Mouse (Mus musculus) layer of hippocampus, adult 2 months (tissue): ENCODE results near the gene Krt6b. TPM values are rescaled to one million over a fixed set of nuclear protein-coding genes. Genes with fewer than 3 reads are reported as not detected.
"Not testable (repeated sequence)": the region's sequence is repeated elsewhere in the genome, so short reads cannot be mapped to it uniquely, and the experiment has no call there.

Experiments used
- DNase-seq, 2 experiments: peaks; one replicate each; pipeline ENCODE4 v3.0.0; 2022; ENCODE audit warnings: low spot score in 2 of 2
- H3K27ac ChIP-seq: fragments of 200-600 bp; 2 replicates; pipeline ENCODE4 v1.8.1; 2022
- H3K4me3 ChIP-seq: fragments of 200-600 bp; 2 replicates; pipeline ENCODE4 v1.8.1; 2022; ENCODE audit warnings: mild to moderate bottlenecking
- CTCF ChIP-seq: fragments of 200-600 bp; conservative IDR thresholded peaks from 2 replicates; pipeline ENCODE4 v1.8.1; 2022; ENCODE audit warnings: antibody characterized with exemption, mild to moderate bottlenecking, moderate library complexity
- long read RNA-seq, 2 experiments: library from polyadenylated mRNA; stranded (forward); transcript quantifications; one replicate each; pipeline ENCODE4 v2.0.0; 2021; ENCODE audit warnings: borderline mapping rate in 2 of 2
- total RNA-seq, 2 experiments: library from RNA; stranded (reverse); gene quantifications; 2 replicates each; pipeline ENCODE4 v1.2.3; 2021

Krt6b gene
- total RNA-seq: not detected
- long read RNA-seq, experiment 1: 0 reads
- long read RNA-seq, experiment 2: 0 reads

DNA sequence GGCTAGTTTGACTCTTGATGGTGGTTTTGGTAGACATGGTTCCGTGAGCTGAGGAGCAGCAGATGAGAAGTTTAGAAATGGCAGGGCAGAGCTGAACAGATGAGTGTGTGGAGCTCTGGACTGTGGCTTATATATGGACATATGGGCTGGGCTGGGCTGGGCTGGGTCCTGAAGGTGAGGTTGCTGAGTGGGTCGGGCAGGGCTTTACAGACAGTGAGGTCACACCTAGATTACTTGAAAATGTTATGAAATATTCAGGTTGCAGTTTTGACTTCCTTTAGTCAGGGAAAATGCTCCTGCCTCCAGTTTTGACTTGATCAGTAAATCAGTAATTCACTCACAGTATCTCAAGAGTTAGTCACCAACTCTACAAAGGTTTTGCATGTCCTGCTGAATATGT is at the start of gene Krt6b:
Gene Krt6b, minus strand, starts transcription at position 101 of the 400 bp plus-strand sequence.
- DNase-seq: no peak
- TF ChIP-seq CTCF: no peak
- Histone ChIP-seq H3K4me3 (no peak within 1 kb of the TSS), H3K27ac (no peak within 1 kb of the TSS)

DNA sequence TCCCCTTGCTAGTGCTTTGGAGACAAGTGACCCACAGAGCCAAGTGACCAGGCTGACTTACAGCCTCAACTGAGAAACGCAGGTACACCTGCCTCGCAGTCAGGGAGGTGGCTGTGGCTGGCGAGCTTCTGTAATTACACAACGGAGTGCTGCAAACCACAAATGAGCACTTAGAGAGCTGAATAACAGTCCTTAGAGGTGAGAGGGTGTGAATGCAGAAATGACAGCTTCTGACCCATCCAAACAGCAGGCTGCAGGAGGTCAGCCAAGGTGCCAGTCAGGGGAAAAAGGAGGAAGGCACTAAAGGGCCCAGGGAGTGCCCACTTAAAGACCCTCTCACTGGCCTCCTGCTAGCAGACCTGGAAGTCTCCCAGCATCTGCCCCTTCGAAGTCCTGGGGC is 44.6 kb upstream of the Krt6b start:
- no peak overlapping the region for H3K27ac ChIP-seq
- no peak for TF ChIP-seq CTCF
- H3K4me3 ChIP-seq: no peak overlapping the region
- DNase-seq: no peak

DNA sequence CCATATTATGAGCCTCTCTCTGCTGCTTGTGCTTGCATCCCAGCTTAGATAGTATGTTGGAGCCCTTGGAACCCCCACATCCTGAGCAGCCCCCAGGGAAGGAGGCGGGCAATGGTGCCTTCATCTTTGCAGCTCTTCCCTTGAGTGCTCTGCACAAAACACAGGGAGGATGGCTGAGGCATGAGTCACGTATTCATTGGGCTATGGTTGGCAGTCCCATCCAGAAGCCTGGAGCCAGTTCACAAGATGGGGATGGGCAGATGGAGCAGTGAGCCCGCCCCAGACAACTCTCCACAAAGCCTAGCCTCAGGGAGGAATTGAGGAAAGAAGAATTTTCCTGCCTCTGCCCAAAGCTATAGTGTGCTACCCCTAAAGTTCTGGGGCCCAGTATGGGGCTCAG is 35.7 kb upstream of the Krt6b start:
- TF ChIP-seq CTCF: no peak
- no peak for DNase-seq
- Histone ChIP-seq H3K27ac (no peak overlapping the region), H3K4me3 (no peak overlapping the region)

GRCm38 (mm10) chr15:101714356-101714755 is 34.3 kb upstream of the Krt6b start:
- no peak for TF ChIP-seq CTCF
- no peak overlapping the region for H3K4me3 ChIP-seq
- DNase-seq: no peak
- H3K27ac ChIP-seq: no peak overlapping the region

DNA sequence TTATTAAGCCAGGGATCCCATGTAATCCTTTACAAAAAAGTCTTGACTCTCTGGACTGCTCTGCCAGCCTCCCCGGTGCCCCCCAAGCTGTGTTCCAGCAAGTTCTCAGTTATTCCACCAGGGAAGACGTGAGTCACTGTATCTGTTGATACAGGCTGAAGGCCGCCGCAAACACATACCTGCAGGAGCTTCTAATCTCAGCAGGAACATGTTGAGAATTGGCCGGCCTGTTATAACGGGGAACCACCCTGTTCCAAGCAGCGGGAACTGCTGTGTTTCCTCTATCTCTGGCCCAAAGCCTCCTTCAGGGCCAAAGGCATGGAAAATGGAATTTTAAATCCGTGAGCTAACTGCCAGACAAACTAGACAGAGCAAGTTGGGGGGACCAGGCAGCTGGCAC is 33.6 kb upstream of the Krt6b start:
- H3K27ac ChIP-seq: no peak overlapping the region
- no peak for TF ChIP-seq CTCF
- H3K4me3 ChIP-seq: no peak overlapping the region
- DNase-seq: no peak

DNA sequence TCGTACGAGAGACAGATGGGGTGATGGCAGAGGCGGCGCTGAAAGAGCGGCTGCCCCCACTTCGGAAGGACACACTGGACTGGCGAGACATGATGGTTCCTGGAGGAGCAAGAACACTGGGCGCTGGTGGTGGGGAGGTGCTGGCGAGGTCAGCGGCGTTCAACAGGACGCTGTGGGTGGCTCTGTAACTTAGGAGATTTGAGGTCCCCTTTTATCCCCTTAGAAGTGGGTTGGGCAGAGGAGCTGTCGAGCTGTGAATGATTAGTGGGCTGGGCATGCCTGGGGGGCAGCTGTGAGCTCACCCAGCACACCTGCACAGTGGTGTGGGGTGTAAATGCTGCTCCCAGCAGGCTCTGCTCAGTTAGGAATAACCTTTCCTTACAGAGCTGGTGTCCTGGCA is 32.6 kb upstream of the Krt6b start, which contains the start of gene Krt5:
Gene Krt5, minus strand, starts transcription at position 179 of the 400 bp plus-strand sequence.
- Histone ChIP-seq H3K27ac (no peak within 1 kb of the TSS), H3K4me3 (no peak within 1 kb of the TSS)
- no peak for DNase-seq
- TF ChIP-seq CTCF: no peak

DNA sequence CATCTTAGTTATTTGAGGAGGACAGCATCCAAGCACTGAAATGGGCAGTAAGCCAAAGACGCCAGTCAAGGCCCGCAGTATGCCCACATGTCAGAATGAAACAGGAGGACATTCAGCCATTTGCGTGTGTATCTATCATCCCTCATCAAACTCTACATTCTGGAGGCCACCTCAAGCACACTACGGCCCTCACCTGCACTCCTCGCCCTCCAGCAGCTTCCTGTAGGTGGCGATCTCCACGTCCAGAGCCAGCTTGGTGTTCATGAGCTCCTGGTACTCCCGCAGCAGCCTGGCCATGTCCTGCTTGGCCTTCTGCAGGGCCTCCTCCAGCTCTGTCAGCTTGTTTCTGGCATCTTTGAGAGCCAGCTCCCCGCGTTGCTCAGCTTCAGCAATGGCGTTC is 28.6 kb upstream of the Krt6b start:
- DNase-seq: no peak
- Histone ChIP-seq H3K27ac (no peak overlapping the region), H3K4me3 (no peak overlapping the region)
- no peak; the same call in 1 of the 2 replicates for TF ChIP-seq CTCF

GRCm38 (mm10) chr15:101707454-101707853 is 27.4 kb upstream of the Krt6b start:
- DNase-seq: no peak
- TF ChIP-seq CTCF: no peak

GRCm38 (mm10) chr15:101704066-101704465 is 24.0 kb upstream of the Krt6b start:
- DNase-seq: no peak
- no peak overlapping the region for H3K27ac ChIP-seq
- TF ChIP-seq CTCF: peak; percentile 70
- H3K4me3 ChIP-seq: no peak overlapping the region

More at GRCm38 (mm10) chr15:101707454-101707853, 27.4 kb upstream of the Krt6b start:
- no peak overlapping the region for H3K27ac ChIP-seq
- H3K4me3 ChIP-seq: no peak overlapping the region

DNA sequence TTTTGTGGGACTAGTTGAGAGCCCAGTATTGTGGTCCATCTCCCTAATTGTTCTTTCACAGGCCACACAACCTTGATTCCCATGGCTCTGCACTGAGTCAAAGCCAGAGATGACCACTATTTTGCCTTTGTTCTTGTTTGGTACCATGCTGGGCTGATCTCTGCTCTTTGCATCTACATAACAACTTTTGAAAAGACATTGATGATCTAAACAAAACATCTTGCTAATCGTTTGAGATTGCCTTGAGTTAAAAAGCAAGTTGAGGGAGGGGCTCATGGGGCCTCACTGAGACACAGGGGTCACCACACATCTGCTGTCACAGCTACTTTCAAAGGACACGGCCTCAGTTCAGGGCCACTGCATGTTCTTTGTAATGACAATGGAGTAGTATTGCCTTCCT is 22.3 kb upstream of the Krt6b start:
- H3K4me3 ChIP-seq: no peak overlapping the region
- no peak for TF ChIP-seq CTCF
- no peak overlapping the region for H3K27ac ChIP-seq
- DNase-seq: no peak

DNA sequence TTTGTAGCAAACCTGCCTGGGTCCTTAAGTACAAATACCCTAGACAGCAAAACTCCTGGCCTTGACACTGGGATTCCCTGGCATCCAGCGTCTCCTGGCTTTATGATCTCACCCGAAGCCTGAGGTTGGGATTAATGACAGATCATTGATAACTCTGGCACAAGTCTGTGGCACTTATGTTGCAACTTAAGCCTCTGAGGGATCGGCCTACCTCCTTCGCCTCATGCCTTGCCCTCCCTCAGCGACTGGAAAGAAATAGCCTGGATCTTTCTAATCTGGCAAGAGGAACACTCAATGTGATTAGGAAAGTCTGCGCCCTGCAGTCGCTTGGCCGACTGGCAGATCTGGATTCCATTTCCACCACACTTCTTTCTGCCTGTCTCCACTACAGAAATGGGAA is 19.8 kb upstream of the Krt6b start:
- TF ChIP-seq CTCF: no peak
- no peak overlapping the region for H3K27ac ChIP-seq
- no peak for DNase-seq
- H3K4me3 ChIP-seq: no peak overlapping the region

- Histone ChIP-seq H3K4me3 (no peak overlapping the region), H3K27ac (no peak overlapping the region)
- no peak for TF ChIP-seq CTCF
- no peak for DNase-seq
These were observed 19.1 kb upstream of the Krt6b start for GRCm38 (mm10) chr15:101699192-101699591.

DNA sequence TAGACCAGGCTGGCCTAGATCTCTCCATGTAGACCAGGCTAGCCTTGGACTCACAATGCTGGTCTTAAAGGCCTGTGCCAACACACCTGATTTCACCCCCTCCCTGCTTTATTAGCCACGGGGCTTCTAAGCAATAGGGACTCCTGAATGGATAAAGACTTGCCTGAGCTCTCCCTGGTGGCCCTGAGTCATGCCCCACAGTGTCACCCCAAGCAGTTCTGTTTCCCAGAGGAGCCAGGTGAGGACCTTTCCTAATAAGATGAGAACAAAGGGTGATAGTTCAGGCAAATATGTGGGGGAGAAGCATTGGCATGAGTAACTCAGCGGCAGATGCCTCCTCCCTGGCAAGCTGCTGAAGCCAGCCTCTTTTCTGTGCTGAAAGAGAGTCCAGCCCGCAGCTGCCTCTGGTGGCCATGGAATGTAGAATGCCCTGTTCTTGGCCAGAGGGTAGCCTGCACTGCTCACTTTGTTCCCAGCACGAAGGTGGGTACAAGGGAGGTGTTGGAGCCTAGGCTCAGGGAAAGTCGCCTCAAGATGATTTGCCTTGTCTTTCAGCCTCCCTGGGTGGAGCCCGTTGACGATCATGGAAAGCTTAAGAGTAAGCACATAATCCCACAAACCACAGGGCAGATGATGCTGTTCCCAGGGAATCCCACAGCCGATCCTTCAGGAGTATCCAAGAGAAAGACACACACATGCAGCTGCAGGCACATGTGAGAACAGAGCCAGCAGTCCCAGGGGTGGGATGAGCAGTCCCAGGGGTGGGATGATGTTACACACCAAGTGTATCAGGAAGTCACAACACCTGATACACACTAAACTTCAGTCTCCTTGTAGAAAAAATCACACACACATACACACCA is 17.5 kb upstream of the Krt6b start:
- DNase-seq: peak in 1 of 2 experiments; percentile 36
- Histone ChIP-seq H3K27ac (no peak overlapping the region), H3K4me3 (no peak overlapping the region)
- peak; percentile 50 for TF ChIP-seq CTCF

DNA sequence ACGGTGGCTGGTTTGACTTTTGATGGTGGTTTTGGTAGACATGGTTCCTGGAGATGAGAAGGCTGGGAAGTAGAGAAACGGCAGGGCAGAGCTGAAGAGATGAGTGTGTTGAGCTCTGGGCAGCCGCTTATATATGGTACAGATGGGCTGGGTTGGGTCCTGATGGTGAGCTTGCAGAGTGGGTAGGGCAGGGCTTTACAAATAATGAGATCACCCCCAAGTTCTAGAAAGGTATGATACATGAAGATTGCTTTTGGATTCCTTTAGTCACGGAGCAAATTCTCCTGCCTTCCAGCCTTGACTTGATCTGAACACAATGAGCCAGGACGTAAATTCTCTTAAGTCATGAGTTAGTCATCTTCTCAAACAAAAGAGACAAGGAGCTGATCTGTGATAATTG is 14.1 kb upstream of the Krt6b start, which contains the start of gene Krt6a:
Gene Krt6a, minus strand, starts transcription at position 101 of the 400 bp plus-strand sequence.
- no peak for TF ChIP-seq CTCF
- H3K27ac ChIP-seq: no peak within 1 kb of the TSS
- DNase-seq: no peak
- no peak within 1 kb of the TSS for H3K4me3 ChIP-seq

DNA sequence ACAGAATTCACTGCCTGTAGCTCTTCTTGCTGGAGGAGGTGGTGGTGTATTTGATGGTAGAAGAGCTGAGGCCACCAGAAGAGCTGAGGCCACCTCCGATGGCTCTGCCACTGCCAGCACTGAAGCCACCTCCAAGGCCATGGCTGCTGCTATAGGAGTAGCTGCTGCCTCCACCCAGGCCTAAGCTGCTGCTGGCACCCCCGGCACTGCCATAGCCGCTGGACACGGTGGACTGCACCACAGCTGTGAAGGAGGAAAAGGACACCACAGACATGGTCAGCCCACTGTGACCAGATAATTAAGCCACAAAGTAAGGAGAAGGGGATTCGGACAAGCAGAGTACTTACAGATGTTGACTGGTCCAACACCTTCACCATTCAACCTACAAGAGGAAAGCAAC is 10.4 kb upstream of the Krt6b start:
- DNase-seq, H3K4me3 ChIP-seq, H3K27ac ChIP-seq: not testable (repeated sequence)
